Mouse (Mus musculus): ENCODE results near the gene Gm8082.
"Not testable (repeated sequence)": the region's sequence is repeated elsewhere in the genome, so short reads cannot be mapped to it uniquely, and the experiment has no call there.

The Gm8082 gene

GRCm38 (mm10) chr14:42993524-42993923 is at the start of gene Gm8082:
Gene Gm8082, minus strand, starts transcription at chr14:42993624.
- in situ Hi-C loops (cut with MseI, MboI) = not testable (repeated sequence)

- in situ Hi-C loops (cut with MseI, MboI) = not testable (repeated sequence)
Observed at GRCm38 (mm10) chr14:43015528-43015927, 22.1 kb upstream of the Gm8082 start, which contains the start of gene Gm10376. Gene Gm10376, minus strand, starts transcription at chr14:43015628.

Measured in mouse trophoblast stem cell (cell line).